Comparison of ENCODE assay signal across 15 mouse cellular contexts in genomic region chr4:151959849-151960512, GRCm38 (mm10). TPM values are rescaled to one million over a fixed set of nuclear protein-coding genes. Genes with fewer than 3 reads are reported as not detected.
DNase-seq lines count a peak whose midpoint lies in the region; ATAC-seq and TF ChIP-seq lines count a peak whose summit lies in the region.
"Had no signal": no experiment of that assay in that cellular context is flagged by ENCODE, and none has a peak within 500 bp of the region (broad histone marks: within the 10 kb centered on the region; RNA-seq: fewer than 3 reads in every experiment).

No protein-coding gene starts in this region.

- no peak overlapping the region for H3K9ac ChIP-seq in heart, embryonic 11.5 days (ENCODE audit: low read depth, low read length)
- H3K9ac ChIP-seq in midbrain, embryonic 11.5 days (ENCODE audit: low read length): no peak overlapping the region
- H3K9ac ChIP-seq in midbrain, embryonic 16.5 days (ENCODE audit: low read depth, low read length): no peak overlapping the region
- H3K9ac ChIP-seq in liver, embryonic 12.5 days: peak overlapping the region; percentile 74
- no peak overlapping the region for H3K9ac ChIP-seq in stomach, postnatal 0 days (ENCODE audit: low read length)
- H3K9ac ChIP-seq: forebrain, postnatal 0 days; lung, embryonic 14.5 days had no signal

- no peak for TF ChIP-seq CTCF in stomach, postnatal 0 days (IDR thresholded peaks at IDR 0.05; ENCODE audit: low read depth)

- H3K27me3 ChIP-seq in heart, embryonic 11.5 days (ENCODE audit: control insufficient read depth, insufficient read depth, low read length): no peaks in the 10 kb centered on the region
- no peaks in the 10 kb centered on the region for H3K27me3 ChIP-seq in midbrain, embryonic 11.5 days (ENCODE audit: control insufficient read depth, insufficient read depth, low read length)
- no peaks in the 10 kb centered on the region for H3K27me3 ChIP-seq in midbrain, embryonic 16.5 days (ENCODE audit: control insufficient read depth, insufficient read depth, low read depth, low read length)
- no peaks in the 10 kb centered on the region for H3K27me3 ChIP-seq in liver, embryonic 12.5 days (replicated peaks)
- no peaks in the 10 kb centered on the region for H3K27me3 ChIP-seq in stomach, postnatal 0 days (ENCODE audit: control insufficient read depth, insufficient read depth, low read length)

- peak overlapping the region; percentile 81 for H3K27ac ChIP-seq in heart, embryonic 11.5 days (ENCODE audit: low read depth, low read length)
- H3K27ac ChIP-seq in midbrain, embryonic 11.5 days (ENCODE audit: low read depth, low read length): no peak overlapping the region
- H3K27ac ChIP-seq in midbrain, embryonic 16.5 days (ENCODE audit: low read length): no peak overlapping the region
- peak overlapping the region; percentile 98 for H3K27ac ChIP-seq in liver, embryonic 12.5 days
- peak overlapping the region; percentile 65 for H3K27ac ChIP-seq in stomach, postnatal 0 days (replicated peaks)
- H3K27ac ChIP-seq: left cerebral cortex, adult 2 months; macrophage had no signal

- no peak for DNase-seq in heart, postnatal 36 days
- peak; percentile 12 for DNase-seq in midbrain, embryonic 11.5 days (ENCODE audit: low spot score, missing footprints)
- DNase-seq in stomach, postnatal 0 days (ENCODE audit: low spot score): no peak
- DNase-seq in adrenal gland, adult 8-10 months: no peak
- no peak for DNase-seq in cerebellum, adult 11 months
- DNase-seq: B cell, adult 2 months; cerebellum, postnatal 14 days; forebrain, postnatal 0 days; kidney, adult 8-10 months; lung, embryonic 14.5 days had no signal

- H3K4me2 ChIP-seq in heart, embryonic 11.5 days: no peak overlapping the region
- H3K4me2 ChIP-seq in midbrain, embryonic 11.5 days: no peak overlapping the region
- no peak overlapping the region for H3K4me2 ChIP-seq in midbrain, embryonic 16.5 days (ENCODE audit: low read length)
- H3K4me2 ChIP-seq in liver, embryonic 12.5 days: peak overlapping the region; percentile 52
- no peak overlapping the region for H3K4me2 ChIP-seq in stomach, postnatal 0 days (replicated peaks; ENCODE audit: low read depth)
- H3K4me2 ChIP-seq: lung, embryonic 14.5 days had no signal

- no peaks in the 10 kb centered on the region for H3K9me3 ChIP-seq in heart, embryonic 11.5 days (replicated peaks; ENCODE audit: control insufficient read depth, low read length)
- no peaks in the 10 kb centered on the region for H3K9me3 ChIP-seq in midbrain, embryonic 11.5 days (ENCODE audit: control insufficient read depth, low read length)
- no peaks in the 10 kb centered on the region for H3K9me3 ChIP-seq in midbrain, embryonic 16.5 days (replicated peaks; ENCODE audit: control insufficient read depth, low read length, poor library complexity, severe bottlenecking)
- no peaks in the 10 kb centered on the region for H3K9me3 ChIP-seq in liver, embryonic 12.5 days (replicated peaks)
- no peaks in the 10 kb centered on the region for H3K9me3 ChIP-seq in stomach, postnatal 0 days (ENCODE audit: control insufficient read depth, low read length)

- intact Hi-C loops in heart, postnatal 36 days (cut with DNase I): no loop called here

- H3K36me3 ChIP-seq in heart, embryonic 11.5 days (ENCODE audit: control insufficient read depth, insufficient read depth, low read length): peaks cover 23% of the 10 kb centered on the region
- H3K36me3 ChIP-seq in midbrain, embryonic 11.5 days (ENCODE audit: control insufficient read depth, insufficient read depth, low read length): peaks cover 30% of the 10 kb centered on the region
- H3K36me3 ChIP-seq in midbrain, embryonic 16.5 days (ENCODE audit: control insufficient read depth, insufficient read depth, low read length): peaks cover 28% of the 10 kb centered on the region
- H3K36me3 ChIP-seq in liver, embryonic 12.5 days: peaks cover 85% of the 10 kb centered on the region
- peaks cover 8% of the 10 kb centered on the region for H3K36me3 ChIP-seq in stomach, postnatal 0 days (ENCODE audit: control insufficient read depth, insufficient read depth, low read length)

- TF ChIP-seq EP300 in stomach, postnatal 0 days (optimal IDR thresholded peaks at IDR 0.05): no peak

- ATAC-seq in heart, embryonic 11.5 days (replicated peaks; ENCODE audit: insufficient number of reproducible peaks, low FRiP score, low TSS enrichment): no peak
- ATAC-seq in midbrain, embryonic 11.5 days (ENCODE audit: low FRiP score): no peak
- ATAC-seq in midbrain, embryonic 16.5 days: no peak
- ATAC-seq in liver, embryonic 12.5 days: peak; percentile 17
- ATAC-seq in stomach, postnatal 0 days (ENCODE audit: low FRiP score, low TSS enrichment): no peak; the same call in 1 of the 2 replicates
- ATAC-seq: forebrain, postnatal 0 days had no signal

- H3K4me1 ChIP-seq in heart, embryonic 11.5 days (ENCODE audit: control insufficient read depth, insufficient read depth, low read length): peaks cover 7% of the 10 kb centered on the region
- H3K4me1 ChIP-seq in midbrain, embryonic 11.5 days (ENCODE audit: control insufficient read depth, insufficient read depth, low read length): no peaks in the 10 kb centered on the region
- no peaks in the 10 kb centered on the region for H3K4me1 ChIP-seq in midbrain, embryonic 16.5 days (ENCODE audit: control insufficient read depth, insufficient read depth, low read length)
- H3K4me1 ChIP-seq in liver, embryonic 12.5 days: peaks cover 92% of the 10 kb centered on the region
- H3K4me1 ChIP-seq in stomach, postnatal 0 days (replicated peaks; ENCODE audit: control insufficient read depth, insufficient read depth): no peaks in the 10 kb centered on the region

- WGBS in heart, embryonic 11.5 days (ENCODE audit: insufficient replicate concordance): 84% methylated on average over 11 of the region's 11 CpGs
- WGBS in midbrain, embryonic 11.5 days: 94% methylated on average over 11 of the region's 11 CpGs
- 96% methylated on average over 11 of the region's 11 CpGs for WGBS in midbrain, embryonic 16.5 days
- 52% methylated on average over 11 of the region's 11 CpGs for WGBS in liver, embryonic 12.5 days (ENCODE audit: insufficient replicate concordance)
- 88% methylated on average over 11 of the region's 11 CpGs for WGBS in stomach, postnatal 0 days

- H3K4me3 ChIP-seq in heart, embryonic 11.5 days (ENCODE audit: low read depth, low read length): no peak overlapping the region
- H3K4me3 ChIP-seq in midbrain, embryonic 11.5 days (ENCODE audit: low read depth, low read length): no peak overlapping the region
- H3K4me3 ChIP-seq in midbrain, embryonic 16.5 days (ENCODE audit: low read depth, low read length): no peak overlapping the region
- peak overlapping the region; percentile 6; the same call in 1 of the 2 replicates for H3K4me3 ChIP-seq in liver, embryonic 12.5 days
- no peak overlapping the region for H3K4me3 ChIP-seq in stomach, postnatal 0 days (ENCODE audit: low read depth, low read length)
- H3K4me3 ChIP-seq: left cerebral cortex, adult 2 months had no signal

RNA-seq across cellular contexts. Expression of gene Dnajc11, which starts 26.5 kb away (rescaled TPM):
- 57.7 and 57.8 TPM in 2 replicates for polyA plus RNA-seq in heart, embryonic 11.5 days (2014; fragmentation: Nextera tagmentation; extraction: Ambion mirVana)
- total RNA-seq in heart, postnatal 36 days (2021): 10 to 100 TPM; 72.7 to 88.8 TPM
- polyA plus RNA-seq in midbrain, embryonic 11.5 days (2014; fragmentation: Nextera tagmentation; extraction: Ambion mirVana): 79.3 and 86.8 TPM in 2 replicates
- polyA plus RNA-seq in midbrain, embryonic 16.5 days (2015; fragmentation: Nextera tagmentation; extraction: Ambion mirVana): 81.3 and 81.6 TPM in 2 replicates
- polyA plus RNA-seq in liver, embryonic 12.5 days (2016; fragmentation: Nextera tagmentation; extraction: Ambion mirVana): 74.4 and 85.1 TPM in 2 replicates
- 33.0 and 34.5 TPM in 2 replicates for polyA plus RNA-seq in stomach, postnatal 0 days (2015; fragmentation: Nextera tagmentation; extraction: Ambion mirVana)
- total RNA-seq in adrenal gland, adult 8-10 months (2022): 100 to 1,000 TPM in 2 of 4 experiments, 10 to 100 TPM in 2; 84.6 to 116 (median 104) TPM

RNA-seq across cellular contexts. Expression of gene Thap3, which starts 28.8 kb away (rescaled TPM):
- 18.9 and 19.7 TPM in 2 replicates for polyA plus RNA-seq in heart, embryonic 11.5 days (2014; fragmentation: Nextera tagmentation; extraction: Ambion mirVana)
- 10 to 100 TPM; 12.8 to 12.9 TPM for total RNA-seq in heart, postnatal 36 days (2021)
- polyA plus RNA-seq in midbrain, embryonic 11.5 days (2014; fragmentation: Nextera tagmentation; extraction: Ambion mirVana): 21.9 and 24.6 TPM in 2 replicates
- polyA plus RNA-seq in midbrain, embryonic 16.5 days (2015; fragmentation: Nextera tagmentation; extraction: Ambion mirVana): 30.9 and 33.9 TPM in 2 replicates
- polyA plus RNA-seq in liver, embryonic 12.5 days (2016; fragmentation: Nextera tagmentation; extraction: Ambion mirVana): 10.0 and 10.3 TPM in 2 replicates
- polyA plus RNA-seq in stomach, postnatal 0 days (2015; fragmentation: Nextera tagmentation; extraction: Ambion mirVana): 22.2 and 23.5 TPM in 2 replicates
- 10 to 100 TPM; 25.7 to 46.9 (median 36.6) TPM for total RNA-seq in adrenal gland, adult 8-10 months (2022)

RNA-seq across cellular contexts. Expression of gene Phf13, which starts 36.1 kb away (rescaled TPM):
- polyA plus RNA-seq in heart, embryonic 11.5 days (2014; fragmentation: Nextera tagmentation; extraction: Ambion mirVana): 14.3 and 21.7 TPM in 2 replicates
- total RNA-seq in heart, postnatal 36 days (2021): 1 to 10 TPM; 6.4 to 7.0 TPM
- polyA plus RNA-seq in midbrain, embryonic 11.5 days (2014; fragmentation: Nextera tagmentation; extraction: Ambion mirVana): 21.5 and 22.9 TPM in 2 replicates
- 21.2 and 24.4 TPM in 2 replicates for polyA plus RNA-seq in midbrain, embryonic 16.5 days (2015; fragmentation: Nextera tagmentation; extraction: Ambion mirVana)
- polyA plus RNA-seq in liver, embryonic 12.5 days (2016; fragmentation: Nextera tagmentation; extraction: Ambion mirVana): 10.4 and 11.2 TPM in 2 replicates
- 12.4 and 12.7 TPM in 2 replicates for polyA plus RNA-seq in stomach, postnatal 0 days (2015; fragmentation: Nextera tagmentation; extraction: Ambion mirVana)
- 10 to 100 TPM; 14.0 to 20.5 (median 18.6) TPM for total RNA-seq in adrenal gland, adult 8-10 months (2022)

RNA-seq across cellular contexts. Expression of gene Klhl21, which starts 48.6 kb away (rescaled TPM):
- polyA plus RNA-seq in heart, embryonic 11.5 days (2014; fragmentation: Nextera tagmentation; extraction: Ambion mirVana): 11.4 and 17.8 TPM in 2 replicates
- 10 to 100 TPM; 86.2 to 91.5 TPM for total RNA-seq in heart, postnatal 36 days (2021)
- polyA plus RNA-seq in midbrain, embryonic 11.5 days (2014; fragmentation: Nextera tagmentation; extraction: Ambion mirVana): 2.0 and 2.6 TPM in 2 replicates
- 3.0 and 3.4 TPM in 2 replicates for polyA plus RNA-seq in midbrain, embryonic 16.5 days (2015; fragmentation: Nextera tagmentation; extraction: Ambion mirVana)
- 10.9 and 12.0 TPM in 2 replicates for polyA plus RNA-seq in liver, embryonic 12.5 days (2016; fragmentation: Nextera tagmentation; extraction: Ambion mirVana)
- 11.2 and 11.9 TPM in 2 replicates for polyA plus RNA-seq in stomach, postnatal 0 days (2015; fragmentation: Nextera tagmentation; extraction: Ambion mirVana)
- 10 to 100 TPM; 23.9 to 34.2 (median 31.1) TPM for total RNA-seq in adrenal gland, adult 8-10 months (2022)

Comparison
In these comparisons a context has a peak if more than half of its experiments do, and no peak if none do; other contexts are left out.
1. H3K27ac ChIP-seq: peak in heart, embryonic 11.5 days (single experiment), liver, embryonic 12.5 days (single experiment) and stomach, postnatal 0 days (single experiment); none in midbrain, embryonic 11.5 days (single experiment) and midbrain, embryonic 16.5 days (single experiment).